Mouse (Mus musculus): Measurements from ENCODE around the gene Ccdc149. TPM values are rescaled to one million over a fixed set of nuclear protein-coding genes. Genes with fewer than 3 reads are reported as not detected.

The Ccdc149 gene
- total RNA-seq, 2 experiments from 2014 or later = not detected

GRCm38 (mm10) chr5:52335590-52335989 lies 135.7 kb downstream of the Ccdc149 start:
- ATAC-seq (ENCODE audit: poor library complexity, severe bottlenecking) = no peak

- no peak for ATAC-seq (ENCODE audit: poor library complexity, severe bottlenecking)
Measured at GRCm38 (mm10) chr5:52332120-52332519, 139.2 kb downstream of the Ccdc149 start.

Other genes with a start within 250 kb of the Ccdc149 start
- 0.07 and 0.11 TPM in 2 replicates for gene Sod3, start 107.7 kb downstream of the Ccdc149 start, total RNA-seq (2015)
- not detected in 2 replicates for gene Sod3, start 107.7 kb downstream of the Ccdc149 start, total RNA-seq (2017)
- gene Lgi2, start 94.9 kb upstream of the Ccdc149 start, total RNA-seq (2015) = not detected in 2 replicates
- gene Lgi2, start 94.9 kb upstream of the Ccdc149 start, total RNA-seq (2017) = not detected in 2 replicates
- 5.2 and 8.5 TPM in 2 replicates for gene Sepsecs, start 198.2 kb upstream of the Ccdc149 start, total RNA-seq (2015)
- gene Sepsecs, start 198.2 kb upstream of the Ccdc149 start, total RNA-seq (2017) = 9.2 and 9.3 TPM in 2 replicates

Measured in megakaryocyte, adult 5-6 weeks (primary cell).